Mouse (Mus musculus) lung, postnatal 0 days (tissue): ENCODE measurements around the gene A030003K21Rik.

Experiments used
- CTCF ChIP-seq: IDR thresholded peaks from 2 replicates; pipeline ENCODE4 v1.5.1; 2016; ENCODE audit warnings: antibody characterized with exemption, mild to moderate bottlenecking
- EP300 ChIP-seq: IDR thresholded peaks from 2 replicates; pipeline ENCODE4 v1.6.1; 2016; ENCODE audit warnings: antibody characterized with exemption, mild to moderate bottlenecking, control low read depth

DNA sequence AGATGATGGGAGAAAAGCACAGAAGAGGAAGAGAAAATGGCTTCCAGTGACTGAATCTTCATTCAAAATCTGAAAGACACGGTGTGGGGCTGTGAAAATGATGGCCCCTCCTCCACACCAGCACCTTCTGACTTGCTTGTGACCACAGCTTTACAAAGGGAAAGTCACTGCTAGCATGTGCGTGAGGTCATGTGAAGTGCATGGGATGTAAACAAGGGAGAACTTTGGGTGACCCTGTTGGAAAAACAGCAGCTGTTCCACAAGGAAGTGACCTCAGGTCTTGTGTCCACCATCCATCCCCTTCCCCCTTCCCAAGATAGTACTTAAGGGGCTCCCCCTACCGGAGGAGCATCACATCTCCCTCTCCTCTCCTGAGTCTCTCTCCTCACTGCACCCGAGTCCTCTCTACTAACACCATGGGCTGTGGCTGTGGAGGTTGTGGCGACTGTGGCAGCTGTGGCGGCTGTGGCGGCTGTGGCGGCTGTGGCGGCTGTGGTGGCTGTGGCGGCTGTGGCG is 16.7 kb upstream of the A030003K21Rik start, which contains the start of gene Gm47955:
- TF ChIP-seq CTCF = no peak
- no peak for TF ChIP-seq EP300
